Mouse (Mus musculus): Measurements from ENCODE around the gene Ttc30b. TPM values are rescaled to one million over a fixed set of nuclear protein-coding genes. Genes with fewer than 3 reads are reported as not detected.
"Not testable (repeated sequence)": the region's sequence is repeated elsewhere in the genome, so short reads cannot be mapped to it uniquely, and the experiment has no call there.

Ttc30b gene
- total RNA-seq (2017): 1.3 to 3.2 TPM (median 2.4 TPM) in 3 replicates

DNA sequence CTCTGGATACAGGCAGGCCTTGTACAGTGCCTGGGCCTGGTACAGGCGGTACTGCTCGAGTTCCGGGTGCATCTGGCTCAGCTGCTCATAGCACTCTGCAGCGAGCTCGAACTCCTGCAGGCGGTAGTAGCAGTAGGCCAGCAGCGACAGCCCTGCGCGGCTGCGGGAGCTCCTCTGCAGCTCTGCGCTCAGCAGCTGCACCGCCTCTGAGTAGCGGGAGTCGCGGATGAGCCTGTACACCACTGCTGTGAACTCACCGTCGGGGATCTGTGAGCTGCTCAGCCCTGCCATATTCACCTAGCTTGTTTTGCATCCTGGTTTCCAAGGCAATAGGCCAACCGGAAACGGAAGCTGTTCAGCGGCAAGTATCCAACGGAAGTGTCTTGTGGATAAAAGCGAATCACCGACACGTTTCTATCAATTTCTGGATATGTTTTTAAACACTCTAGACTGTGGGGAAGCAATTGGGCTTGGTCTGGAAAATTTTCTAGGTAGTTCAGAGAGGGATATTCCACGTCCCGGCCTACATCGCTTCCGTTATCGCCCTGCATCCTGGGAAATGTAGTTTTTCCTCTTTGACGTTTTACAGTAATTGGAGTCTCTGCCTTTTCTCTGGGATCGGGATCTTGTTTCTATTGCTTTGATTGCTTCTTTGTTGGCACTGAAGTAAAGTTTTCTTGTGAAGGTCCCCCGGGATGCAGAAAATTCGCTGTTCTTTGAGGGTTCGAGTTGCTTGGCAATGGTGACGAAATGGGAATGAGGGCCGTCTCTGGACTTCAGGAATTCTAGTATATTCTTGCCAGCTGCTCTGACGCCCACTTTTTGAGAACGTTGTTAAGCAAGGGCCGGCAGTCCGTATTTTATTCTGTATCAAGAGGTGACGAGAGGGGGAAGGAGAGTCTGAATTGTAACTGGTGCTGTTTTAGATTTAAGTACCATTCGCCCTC lies at the start of gene Ttc30b:
Gene Ttc30b, minus strand, starts transcription at position 469 of the 947 bp plus-strand sequence.
- ATAC-seq (replicated peaks; ENCODE audit: insufficient number of reproducible peaks, low FRiP score, low TSS enrichment, poor library complexity, severe bottlenecking): peak; percentile 80

DNA sequence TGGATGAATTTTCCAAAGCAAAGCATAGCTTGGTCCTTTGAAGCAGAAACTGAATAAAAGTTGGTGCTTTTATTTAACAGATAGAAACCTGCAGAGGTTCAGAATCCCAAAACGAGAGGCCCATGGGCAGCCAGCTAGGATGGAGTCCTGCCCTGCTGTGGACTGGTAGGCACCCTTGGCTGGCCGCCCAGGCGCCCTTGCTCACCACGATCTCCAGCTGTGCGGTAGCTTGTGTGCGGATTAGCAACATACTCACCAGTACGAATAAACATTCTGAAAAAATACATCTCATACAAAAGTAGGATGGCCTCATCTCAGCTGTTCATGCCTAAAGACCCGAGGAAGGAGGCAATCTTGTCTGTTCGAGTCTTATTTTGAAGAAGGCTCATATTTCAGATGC lies 49.4 kb upstream of the Ttc30b start:
- no peak for ATAC-seq (replicated peaks; ENCODE audit: insufficient number of reproducible peaks, low FRiP score, low TSS enrichment, poor library complexity, severe bottlenecking)

DNA sequence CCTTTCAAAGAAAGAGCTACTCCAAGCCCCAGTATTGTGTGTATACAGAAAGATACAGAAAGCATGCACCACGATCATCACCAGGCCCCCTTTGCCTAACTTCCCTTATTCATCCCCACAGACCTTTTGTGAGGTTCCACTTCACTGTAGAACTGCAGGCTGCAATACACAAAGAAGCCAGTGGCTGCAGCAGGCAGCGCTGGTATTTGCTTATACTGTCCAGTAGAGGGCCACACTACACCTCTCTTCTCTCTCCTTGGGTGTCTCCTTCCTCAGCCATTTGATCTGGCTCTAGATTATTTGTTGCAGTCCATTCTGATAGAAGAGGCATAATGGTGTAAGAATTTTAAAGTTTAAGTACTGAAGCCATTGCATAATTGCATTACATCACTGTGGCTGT lies 46.7 kb upstream of the Ttc30b start:
- peak; percentile 78 for ATAC-seq (replicated peaks; ENCODE audit: insufficient number of reproducible peaks, low FRiP score, low TSS enrichment, poor library complexity, severe bottlenecking)

DNA sequence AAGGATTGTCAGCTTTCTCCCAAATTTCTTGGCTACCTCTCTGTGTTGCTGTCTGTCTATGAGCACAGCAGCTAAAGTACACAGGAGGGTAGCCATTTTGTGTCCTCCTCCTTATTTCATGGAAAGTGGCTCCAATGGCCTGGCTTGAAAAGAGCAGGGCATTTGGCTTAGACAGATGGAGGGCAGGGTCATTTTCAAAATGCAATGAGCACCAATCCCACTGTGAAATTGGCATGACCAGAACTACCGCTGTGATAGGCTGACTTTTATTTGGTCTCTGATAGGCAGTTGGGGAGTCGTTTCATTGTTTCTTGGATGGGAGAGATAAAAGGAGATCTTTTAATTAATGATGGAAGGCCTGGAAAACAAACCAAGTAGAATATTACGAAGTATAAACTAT lies 45.5 kb upstream of the Ttc30b start:
- no peak for ATAC-seq (replicated peaks; ENCODE audit: insufficient number of reproducible peaks, low FRiP score, low TSS enrichment, poor library complexity, severe bottlenecking)

DNA sequence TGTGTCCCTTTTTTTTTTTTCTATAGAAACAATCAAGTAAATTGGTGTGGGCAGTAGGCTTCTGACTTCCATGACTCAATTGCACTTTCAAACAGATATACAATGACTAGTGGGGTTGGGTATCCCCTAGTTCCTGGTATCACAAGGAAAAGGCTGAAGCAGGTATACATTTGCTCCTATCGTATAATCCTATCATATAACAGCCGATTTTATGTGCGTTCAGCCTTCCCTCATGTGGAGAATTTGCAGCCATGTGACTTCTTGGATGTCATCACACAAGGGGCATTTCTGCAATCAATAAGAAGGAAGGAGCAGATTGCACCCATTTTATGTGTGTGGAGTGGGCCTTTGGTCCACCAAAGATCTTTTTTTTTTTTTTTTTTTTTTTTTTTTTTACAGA lies 44.7 kb upstream of the Ttc30b start:
- no peak for ATAC-seq (replicated peaks; ENCODE audit: insufficient number of reproducible peaks, low FRiP score, low TSS enrichment, poor library complexity, severe bottlenecking)

DNA sequence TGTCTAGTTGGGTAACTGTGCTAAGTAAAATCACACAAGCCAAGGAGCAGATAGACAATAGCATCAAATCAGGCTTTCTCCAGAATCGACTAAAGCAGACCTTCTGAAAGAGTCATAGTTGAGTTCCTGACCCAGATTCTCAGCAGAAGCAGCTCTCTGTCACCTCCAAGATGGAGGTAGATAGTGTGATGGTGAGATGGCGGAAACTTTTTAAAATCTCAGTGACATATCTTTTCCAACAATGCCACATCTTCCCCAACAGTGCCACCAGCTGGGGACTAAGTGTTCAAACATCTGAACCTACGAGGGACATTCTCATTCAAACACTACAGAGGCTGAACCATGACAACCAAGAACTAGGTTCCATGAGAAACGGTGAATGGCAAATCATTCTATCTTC lies 44.2 kb upstream of the Ttc30b start:
- ATAC-seq (replicated peaks; ENCODE audit: insufficient number of reproducible peaks, low FRiP score, low TSS enrichment, poor library complexity, severe bottlenecking): no peak

DNA sequence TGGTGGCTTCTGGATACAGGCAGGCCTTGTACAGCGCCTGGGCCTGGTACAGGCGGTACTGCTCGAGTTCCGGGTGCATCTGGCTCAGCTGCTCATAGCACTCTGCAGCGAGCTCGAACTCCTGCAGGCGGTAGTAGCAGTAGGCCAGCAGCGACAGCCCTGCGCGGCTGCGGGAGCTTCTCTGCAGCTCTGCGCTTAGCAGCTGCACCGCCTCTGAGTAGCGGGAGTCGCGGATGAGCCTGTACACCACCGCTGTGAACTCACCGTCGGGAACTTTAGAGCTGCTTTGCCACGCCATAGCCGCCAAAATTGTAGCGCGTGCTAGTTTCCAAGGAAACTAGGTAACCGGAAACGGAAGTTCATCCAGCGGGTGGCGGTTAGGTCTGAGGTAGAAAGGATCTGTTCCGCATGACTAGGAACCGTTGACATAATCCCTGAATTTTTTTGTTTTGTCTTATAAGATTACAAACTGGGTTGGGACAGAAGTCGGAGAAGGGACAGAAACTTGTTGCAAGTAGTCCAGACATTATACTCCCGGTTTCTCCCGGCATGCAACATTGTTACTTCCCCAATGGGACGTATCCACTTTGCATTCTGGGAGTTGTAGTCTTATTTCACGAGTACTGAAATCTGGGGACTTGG lies 43.2 kb upstream of the Ttc30b start, which contains the start of gene Ttc30a1:
Gene Ttc30a1, minus strand, starts transcription at position 528 of the 642 bp plus-strand sequence.
- ATAC-seq (replicated peaks; ENCODE audit: insufficient number of reproducible peaks, low FRiP score, low TSS enrichment, poor library complexity, severe bottlenecking): peak; percentile 52

DNA sequence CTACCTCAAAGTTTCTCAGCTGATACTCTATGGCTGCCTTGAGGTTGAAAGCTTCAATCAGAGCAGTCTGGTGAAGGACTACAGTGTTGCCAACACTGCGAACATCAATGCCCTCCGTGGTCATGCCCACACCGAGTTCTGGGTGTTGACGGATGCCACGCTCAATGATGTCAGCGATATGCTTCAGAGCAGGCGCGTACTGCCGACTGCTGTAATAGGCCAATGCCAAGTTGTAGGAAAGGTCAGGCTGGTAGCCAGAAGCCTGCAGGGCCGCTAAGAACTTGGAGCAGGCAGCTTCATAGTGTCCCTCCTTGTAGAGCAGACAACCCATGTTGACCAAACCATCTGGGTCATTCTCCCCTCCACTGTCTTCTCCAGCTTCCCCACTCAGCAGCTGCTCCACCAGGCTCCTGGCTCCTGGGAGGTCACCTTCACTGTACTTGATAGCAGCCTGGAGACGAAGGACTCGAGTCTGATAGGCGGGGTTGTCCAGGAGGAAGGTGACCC lies 42.6 kb upstream of the Ttc30b start:
- ATAC-seq (replicated peaks; ENCODE audit: insufficient number of reproducible peaks, low FRiP score, low TSS enrichment, poor library complexity, severe bottlenecking): not testable (repeated sequence)

DNA sequence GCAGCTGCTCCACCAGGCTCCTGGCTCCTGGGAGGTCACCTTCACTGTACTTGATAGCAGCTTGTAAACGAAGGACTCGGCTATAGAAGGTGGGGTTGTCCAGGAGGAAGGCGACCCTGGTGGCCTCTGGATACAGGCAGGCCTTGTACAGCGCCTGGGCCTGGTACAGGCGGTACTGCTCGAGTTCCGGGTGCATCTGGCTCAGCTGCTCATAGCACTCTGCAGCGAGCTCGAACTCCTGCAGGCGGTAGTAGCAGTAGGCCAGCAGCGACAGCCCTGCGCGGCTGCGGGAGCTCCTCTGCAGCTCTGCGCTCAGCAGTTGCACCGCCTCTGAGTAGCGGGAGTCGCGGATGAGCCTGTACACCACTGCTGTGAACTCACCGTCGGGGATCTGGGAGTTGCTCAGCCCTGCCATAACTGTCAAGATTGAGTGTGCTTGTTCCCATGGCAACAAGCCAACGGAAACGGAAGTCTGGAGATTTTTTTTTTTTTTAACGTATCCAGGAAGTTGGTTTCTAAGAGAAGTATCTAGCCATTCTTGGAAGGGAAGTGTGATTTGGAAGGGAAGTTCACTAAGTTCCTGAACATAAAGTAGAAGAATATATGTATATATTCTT lies 39.5 kb upstream of the Ttc30b start, which contains the start of gene Ttc30a2:
Gene Ttc30a2, minus strand, starts transcription at position 419 of the 617 bp plus-strand sequence.
- peak; percentile 32; the same call in 1 of the 2 replicates for ATAC-seq (replicated peaks; ENCODE audit: insufficient number of reproducible peaks, low FRiP score, low TSS enrichment, poor library complexity, severe bottlenecking)

DNA sequence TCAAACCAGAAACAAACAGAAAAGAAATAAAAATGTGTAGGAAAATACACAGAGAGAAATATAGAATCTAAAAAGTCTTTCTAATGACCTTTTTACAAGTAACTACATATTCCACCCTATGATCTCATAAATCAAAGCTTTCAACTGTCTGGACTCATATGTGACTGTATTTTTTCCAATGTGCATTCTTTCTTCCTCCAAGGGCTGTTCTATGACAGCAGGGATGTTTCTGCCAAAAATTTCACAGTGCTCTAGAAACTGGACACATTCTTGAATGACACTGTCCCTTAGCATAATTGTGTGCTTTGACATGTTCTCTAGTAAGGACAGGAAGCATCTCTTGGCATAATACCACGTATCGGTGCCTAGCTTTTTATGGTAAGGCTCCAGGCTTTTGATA lies 37.7 kb upstream of the Ttc30b start:
- ATAC-seq (replicated peaks; ENCODE audit: insufficient number of reproducible peaks, low FRiP score, low TSS enrichment, poor library complexity, severe bottlenecking): not testable (repeated sequence)

DNA sequence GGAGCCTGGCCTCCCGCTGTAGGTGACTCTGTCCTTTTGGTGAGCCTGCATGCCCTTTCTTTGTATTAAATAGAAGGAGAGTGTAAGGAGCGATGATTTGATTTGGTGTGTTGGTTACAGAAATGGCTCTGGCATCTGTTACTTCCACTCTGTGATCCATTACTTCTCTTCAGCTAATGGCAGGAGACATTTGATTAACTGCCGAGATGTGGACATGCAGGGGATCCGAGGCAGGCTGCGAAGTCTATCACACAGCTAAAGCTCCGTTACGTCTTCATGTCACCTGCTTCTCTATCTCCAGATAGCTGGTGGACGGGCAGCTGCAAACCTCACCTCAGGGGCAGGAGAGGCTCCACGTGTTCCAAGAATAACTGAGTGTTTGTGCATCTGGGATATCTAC lies 35.7 kb upstream of the Ttc30b start:
- no peak for ATAC-seq (replicated peaks; ENCODE audit: insufficient number of reproducible peaks, low FRiP score, low TSS enrichment, poor library complexity, severe bottlenecking)

DNA sequence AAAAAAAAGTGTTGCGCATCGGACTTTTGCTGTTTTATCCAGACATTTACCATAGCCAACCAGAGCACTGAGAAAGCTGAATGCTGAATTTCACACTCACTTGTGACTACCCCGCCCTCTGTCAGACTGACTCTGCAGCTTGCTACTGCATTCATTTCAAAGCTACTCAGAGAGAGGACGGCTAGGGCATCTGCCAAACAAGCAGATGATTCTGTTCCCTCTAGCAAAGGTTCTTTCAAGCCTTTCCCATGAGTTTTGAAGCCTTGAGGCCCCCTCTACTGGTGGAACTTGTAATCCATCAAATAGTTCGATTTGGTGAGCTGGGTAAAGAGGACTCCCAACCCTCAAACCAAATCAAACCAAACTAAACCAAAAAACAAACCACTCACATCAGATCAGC lies 26.6 kb upstream of the Ttc30b start:
- 0 out of 2 replicates have a peak, but pooled peaks have one; percentile 32 for ATAC-seq (replicated peaks; ENCODE audit: insufficient number of reproducible peaks, low FRiP score, low TSS enrichment, poor library complexity, severe bottlenecking)

DNA sequence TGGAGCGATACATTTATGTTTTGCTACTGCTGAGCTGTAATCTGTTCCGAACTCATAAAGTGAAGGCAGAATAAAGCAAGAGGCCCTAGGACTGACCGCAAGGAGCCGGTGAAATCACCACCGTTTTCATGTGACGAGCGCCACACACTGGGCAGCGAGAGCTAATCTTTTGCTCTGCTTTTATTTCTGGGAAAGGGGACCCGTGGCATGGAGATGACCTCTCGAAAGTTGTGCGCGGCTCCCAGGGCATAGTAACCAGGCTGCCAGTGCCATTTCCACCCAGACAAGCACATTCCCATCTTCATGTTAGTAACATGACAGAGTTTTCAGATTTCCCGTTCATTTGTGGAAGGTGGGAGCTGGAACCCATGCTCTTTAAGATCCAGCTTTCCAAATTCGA lies 26.1 kb upstream of the Ttc30b start:
- 0 out of 2 replicates have a peak, but pooled peaks have one; percentile 24 for ATAC-seq (replicated peaks; ENCODE audit: insufficient number of reproducible peaks, low FRiP score, low TSS enrichment, poor library complexity, severe bottlenecking)

DNA sequence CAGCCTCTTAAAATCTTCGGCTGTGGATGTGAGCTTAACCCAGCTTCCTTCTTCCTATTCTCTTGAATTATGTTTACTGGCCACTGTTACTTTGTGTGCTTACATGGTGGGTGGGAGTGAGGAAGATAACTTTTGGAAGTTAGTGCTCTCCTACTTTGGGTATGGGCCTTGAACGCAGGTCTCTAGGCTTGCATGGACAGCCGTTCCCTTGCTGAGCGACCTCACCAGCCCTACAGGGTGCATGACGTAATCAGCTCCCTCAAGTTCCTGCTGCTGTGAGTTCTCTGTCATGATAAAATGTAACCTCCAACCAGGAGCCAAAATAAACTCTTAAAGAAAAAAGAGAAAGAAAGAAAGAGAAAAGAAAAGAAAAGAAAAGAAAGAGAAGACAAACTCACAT lies 25.7 kb upstream of the Ttc30b start:
- ATAC-seq (replicated peaks; ENCODE audit: insufficient number of reproducible peaks, low FRiP score, low TSS enrichment, poor library complexity, severe bottlenecking): no peak

DNA sequence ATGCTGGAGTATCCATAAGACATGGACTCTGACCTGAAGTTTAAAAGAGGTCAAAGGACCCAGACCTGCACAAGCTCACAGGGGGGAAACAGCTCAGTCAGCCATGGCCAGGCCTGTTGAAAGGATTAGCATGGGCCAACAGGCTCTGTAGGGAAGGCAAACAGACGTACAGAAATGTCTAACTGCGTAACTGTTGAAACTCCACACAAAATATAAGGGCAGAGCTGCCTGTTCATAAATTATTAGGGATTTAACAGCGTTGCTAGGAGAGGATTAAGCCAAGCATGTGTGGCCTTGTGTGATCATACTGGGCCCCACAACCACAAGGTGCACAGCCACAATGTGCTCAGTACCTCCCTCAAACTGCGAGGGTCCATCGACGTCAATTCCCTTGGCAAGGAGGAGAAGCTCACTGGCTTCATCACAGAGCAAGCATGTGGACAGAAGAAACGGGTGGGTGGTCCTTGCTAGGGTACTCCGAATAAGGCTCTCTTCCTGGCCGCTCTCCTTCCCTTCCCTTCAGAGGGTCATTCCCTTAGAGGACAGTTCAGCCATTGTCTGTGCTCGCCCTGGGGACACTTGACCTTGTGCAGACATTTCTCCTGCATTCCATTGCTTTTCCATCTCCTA lies 24.9 kb upstream of the Ttc30b start:
- no peak for ATAC-seq (replicated peaks; ENCODE audit: insufficient number of reproducible peaks, low FRiP score, low TSS enrichment, poor library complexity, severe bottlenecking)

DNA sequence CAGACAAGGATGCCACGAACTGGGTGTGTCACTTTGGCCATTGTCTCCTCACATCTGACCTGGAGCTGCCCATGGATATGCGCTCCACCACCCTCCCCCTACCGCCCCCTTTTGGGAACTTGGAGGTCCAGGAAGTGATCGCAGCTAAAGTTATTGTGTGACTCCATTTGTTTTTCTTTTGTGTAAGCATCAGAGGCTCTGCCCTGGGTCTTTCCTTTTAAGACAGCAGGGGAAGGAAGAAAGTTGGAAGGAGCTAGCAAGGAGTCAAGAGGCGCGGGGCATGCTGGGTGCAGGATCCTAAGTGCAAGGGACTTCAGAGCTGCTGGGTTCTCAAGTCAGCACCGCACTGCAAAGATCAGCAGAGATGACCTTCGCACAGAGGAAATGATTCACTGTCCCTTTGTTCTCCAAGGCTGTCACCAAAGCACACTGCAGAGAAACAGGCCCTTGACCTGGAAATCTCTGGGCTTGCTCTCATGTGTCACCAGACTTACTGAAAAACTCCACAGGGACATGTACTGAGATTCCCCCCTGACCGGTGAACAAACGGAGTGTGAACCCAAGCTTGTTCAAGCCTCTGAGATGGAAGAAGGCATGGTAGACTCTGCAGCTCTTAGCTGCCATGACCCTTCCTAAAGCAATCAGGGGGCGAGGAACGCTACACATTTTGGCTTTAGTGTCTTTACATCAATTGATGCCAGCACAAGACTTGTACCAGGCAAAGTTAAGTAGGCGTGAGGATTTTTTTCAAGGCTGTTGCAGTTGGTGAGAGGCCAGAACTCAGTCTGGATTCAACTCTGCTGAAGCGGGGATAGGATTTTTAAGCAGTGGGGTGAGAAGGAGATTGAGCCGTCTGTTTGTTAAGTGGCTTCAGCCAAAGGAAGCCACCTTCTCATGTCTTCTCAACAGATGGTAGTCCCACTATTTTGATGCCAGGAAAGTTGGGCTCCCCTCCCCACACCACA lies 22.3 kb upstream of the Ttc30b start:
- ATAC-seq (replicated peaks; ENCODE audit: insufficient number of reproducible peaks, low FRiP score, low TSS enrichment, poor library complexity, severe bottlenecking): no peak

DNA sequence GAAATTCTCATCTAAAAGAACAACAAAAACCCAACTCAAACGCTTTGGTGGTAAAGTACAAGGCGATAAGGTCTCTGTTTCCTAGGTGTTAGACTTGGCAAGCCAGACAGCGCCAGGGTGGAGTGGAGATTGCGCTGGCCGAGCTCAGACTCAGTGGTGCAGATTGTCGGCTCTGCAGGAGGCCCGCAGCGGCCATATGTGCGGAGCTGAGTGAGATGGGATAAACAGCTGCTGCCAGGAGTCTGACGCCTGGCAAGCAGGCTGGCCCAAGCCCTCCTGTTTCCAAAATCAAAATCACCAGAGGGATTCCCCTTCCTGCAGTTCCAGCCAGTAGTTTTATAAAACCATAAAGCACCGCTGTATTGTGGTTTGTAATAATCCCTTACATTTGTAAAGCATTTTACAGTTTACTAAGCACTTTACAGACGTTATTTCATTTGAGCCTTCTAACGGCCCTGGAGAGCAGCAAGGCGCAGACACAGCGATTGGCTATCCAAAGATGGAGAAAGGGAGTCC lies 21.5 kb upstream of the Ttc30b start:
- no peak for ATAC-seq (replicated peaks; ENCODE audit: insufficient number of reproducible peaks, low FRiP score, low TSS enrichment, poor library complexity, severe bottlenecking)

Data from monocyte, adult 5-6 weeks (primary cell).